Mouse (Mus musculus) liver, embryonic 12.5 days (tissue): ENCODE results near the gene Ezh1. TPM values are rescaled to one million over a fixed set of nuclear protein-coding genes. Genes with fewer than 3 reads are reported as not detected.

Experiments used
- ATAC-seq: fragments of 200-750 bp; cut with Nextera tagmentation; 2 replicates; pipeline ENCODE4 v1.8.0; 2017; ENCODE audit warnings: moderate number of reproducible peaks, mild to moderate bottlenecking, moderate library complexity
- H3K27ac ChIP-seq: fragments of 300-500 bp; sonication (generic); 2 replicates; pipeline ENCODE4 v1.5.1; 2016; ENCODE audit warnings: mild to moderate bottlenecking
- H3K27me3 ChIP-seq: fragments of 300-500 bp; sonication (generic); replicated peaks from 2 replicates; pipeline ENCODE4 v1.6.1; 2016; ENCODE audit warnings: mild to moderate bottlenecking, moderate library complexity
- H3K36me3 ChIP-seq: fragments of 300-500 bp; sonication (generic); 2 replicates; pipeline ENCODE4 v1.6.1; 2016; ENCODE audit warnings: mild to moderate bottlenecking, moderate library complexity
- H3K4me1 ChIP-seq: fragments of 300-500 bp; sonication (generic); 2 replicates; pipeline ENCODE4 v1.6.1; 2016
- H3K4me2 ChIP-seq: fragments of 300-500 bp; sonication (generic); 2 replicates; pipeline ENCODE4 v1.6.1; 2016; ENCODE audit warnings: mild to moderate bottlenecking, moderate library complexity
- H3K4me3 ChIP-seq: fragments of 300-500 bp; sonication (generic); 2 replicates; pipeline ENCODE4 v1.5.1; 2016; ENCODE audit warnings: mild to moderate bottlenecking, moderate library complexity
- H3K9ac ChIP-seq: fragments of 300-500 bp; sonication (generic); 2 replicates; pipeline ENCODE4 v1.6.1; 2016; ENCODE audit warnings: mild to moderate bottlenecking, moderate library complexity
- H3K9me3 ChIP-seq: fragments of 300-500 bp; sonication (generic); replicated peaks from 2 replicates; pipeline ENCODE4 v1.6.1; 2016; ENCODE audit warnings: mild to moderate bottlenecking, moderate library complexity
- WGBS: fragments of 180-500 bp; shearing (Covaris S2); methylation state at CpG from one replicate; pipeline ENCODE4 v1.1.7; 2016; ENCODE audit not compliant: insufficient replicate concordance; 5-methylcytosine and 5-hydroxymethylcytosine counted together
- polyA plus RNA-seq: library from polyadenylated mRNA; unstranded; fragments of >200 nt; fragmentation: Nextera tagmentation; extraction: Ambion mirVana; gene quantifications from 2 replicates; pipeline ENCODE4 v1.2.1, GENCODE M21; 2016

Gene Ezh1
- polyA plus RNA-seq, 1 experiment from 2014 or later = 9.8 TPM

DNA sequence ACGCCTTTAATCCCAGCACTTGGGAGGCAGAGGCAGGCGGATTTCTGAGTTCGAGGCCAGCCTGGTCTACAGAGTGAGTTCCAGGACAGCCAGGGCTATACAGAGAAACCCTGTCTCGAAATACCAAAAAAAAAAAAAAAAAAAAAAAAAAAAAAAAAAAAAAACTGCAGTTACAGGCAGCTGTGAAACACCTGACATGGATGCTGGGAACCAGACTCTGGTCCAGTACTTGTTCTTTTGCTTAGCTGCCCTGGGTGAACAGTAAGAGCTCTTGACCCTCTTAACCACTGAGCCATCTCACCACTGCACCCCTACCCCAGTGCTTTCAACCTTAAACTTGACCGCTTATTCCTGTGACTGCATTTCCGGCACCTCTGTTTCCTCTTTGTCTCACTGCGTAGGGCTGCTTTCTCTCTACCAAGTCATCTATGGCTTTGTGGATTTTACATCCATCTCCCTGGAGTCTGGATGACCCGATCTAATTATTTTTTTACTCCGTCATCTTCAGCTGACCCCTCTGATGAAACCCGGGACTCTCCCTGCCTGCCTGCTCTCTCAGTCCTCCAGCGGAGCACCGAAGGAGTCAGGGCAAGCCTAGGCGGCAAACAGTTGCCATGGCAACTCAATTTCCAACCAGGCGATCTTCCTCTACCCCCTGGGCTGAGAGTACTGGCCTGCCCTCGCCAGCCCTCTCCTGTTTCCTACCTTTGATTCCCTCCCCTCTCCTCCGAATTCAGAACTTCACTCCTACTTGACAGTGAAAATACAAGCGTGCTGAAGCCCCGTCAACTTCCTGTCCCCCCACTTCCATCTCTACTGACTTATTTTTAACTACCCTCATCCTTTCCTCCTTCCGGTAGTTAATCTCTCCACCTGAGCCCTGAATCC, 82.7 kb downstream of the Ezh1 start:
- Histone ChIP-seq H3K9me3 (no peaks in the 10 kb centered on the region), H3K4me2 (peak overlapping the region; percentile 56), H3K4me1 (0 out of 2 replicates have a peak, but pooled peaks cover 4% of the 10 kb centered on the region), H3K9ac (no peak overlapping the region), H3K4me3 (peak overlapping the region; percentile 32), H3K27me3 (peaks cover 48% of the 10 kb centered on the region), H3K36me3 (no peaks in the 10 kb centered on the region), H3K27ac (no peak overlapping the region)
- WGBS = 13% methylated on average over 19 of the region's 19 CpGs
- ATAC-seq = no peak

DNA sequence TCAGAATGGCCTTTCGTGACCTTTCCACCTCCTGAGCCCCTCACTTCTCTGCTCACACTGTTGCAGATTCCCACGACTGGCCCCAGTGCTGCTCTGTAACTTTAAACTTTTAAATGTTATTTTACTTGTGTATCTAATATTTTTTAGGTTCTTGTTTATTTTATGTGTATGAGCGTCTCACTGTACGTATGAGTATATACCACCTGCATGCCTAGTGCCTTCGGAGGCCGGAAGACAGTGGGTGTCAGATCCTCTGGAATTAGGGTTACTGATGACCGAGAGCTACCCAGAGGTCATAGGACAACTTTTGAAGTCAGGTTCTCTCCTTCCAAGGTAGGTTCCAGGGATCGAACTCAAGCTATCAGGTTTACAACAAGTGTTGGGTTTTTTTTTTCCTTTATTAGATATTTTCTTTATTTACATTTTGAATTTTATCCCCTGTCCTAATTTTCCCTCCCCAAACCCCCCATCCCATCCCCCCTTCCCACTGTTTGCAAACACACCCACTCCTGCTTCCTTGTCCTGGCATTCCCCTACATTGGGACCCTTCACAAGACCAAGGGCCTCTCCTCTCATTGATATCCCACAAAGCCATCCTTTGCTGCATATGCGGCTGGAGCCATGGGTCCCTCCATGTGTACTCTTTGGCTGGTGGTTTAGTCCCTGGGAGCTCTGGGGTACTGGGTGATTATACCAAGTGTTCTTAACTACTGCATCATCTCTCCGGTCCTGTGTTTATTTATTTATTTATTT, 83.9 kb downstream of the Ezh1 start:
- no peak overlapping the region for H3K9ac ChIP-seq

More for the DNA sequence above, 83.9 kb downstream of the Ezh1 start:
- ATAC-seq = no peak
- H3K27ac ChIP-seq = no peak overlapping the region
- no peak overlapping the region for H3K4me2 ChIP-seq
- H3K36me3 ChIP-seq = no peaks in the 10 kb centered on the region
- 79% methylated on average over 10 of the region's 10 CpGs for WGBS
- no peaks in the 10 kb centered on the region for H3K9me3 ChIP-seq
- no peak overlapping the region for H3K4me3 ChIP-seq
- H3K27me3 ChIP-seq = peaks cover 56% of the 10 kb centered on the region
- 0 out of 2 replicates have a peak, but pooled peaks cover 5% of the 10 kb centered on the region for H3K4me1 ChIP-seq

Other genes with a start within 250 kb of the Ezh1 start
- 56.5 and 57.6 TPM in 2 replicates for gene Atp6v0a1, start 217.0 kb downstream of the Ezh1 start, polyA plus RNA-seq
- 6.3 and 7.0 TPM in 2 replicates for gene Naglu, start 156.5 kb downstream of the Ezh1 start, polyA plus RNA-seq
- 0.08 TPM in 1 of 2 replicates, not detected in the other for gene Hsd17b1, start 148.1 kb downstream of the Ezh1 start, polyA plus RNA-seq
- gene Coasy, start 143.9 kb downstream of the Ezh1 start, polyA plus RNA-seq = 26.4 and 28.5 TPM in 2 replicates
- gene Mlx, start 139.2 kb downstream of the Ezh1 start, polyA plus RNA-seq = 34.9 and 35.7 TPM in 2 replicates
- gene Psmc3ip, start 131.0 kb downstream of the Ezh1 start, polyA plus RNA-seq = 28.2 and 28.3 TPM in 2 replicates
- gene Retreg3, start 106.6 kb downstream of the Ezh1 start, polyA plus RNA-seq = 12.7 and 13.0 TPM in 2 replicates
- gene Tubg1, start 106.5 kb downstream of the Ezh1 start, polyA plus RNA-seq = 55.2 and 59.6 TPM in 2 replicates
- gene Tubg2, start 70.6 kb downstream of the Ezh1 start, polyA plus RNA-seq = 0.57 and 0.62 TPM in 2 replicates
- gene Cntnap1, start 55.9 kb downstream of the Ezh1 start, polyA plus RNA-seq = 0.17 and 0.26 TPM in 2 replicates
- 2.7 and 2.8 TPM in 2 replicates for gene Plekhh3, start 55.1 kb downstream of the Ezh1 start, polyA plus RNA-seq
- 0.07 TPM in 1 of 2 replicates, not detected in the other for gene Ccr10, start 51.0 kb downstream of the Ezh1 start, polyA plus RNA-seq
- gene Ramp2, start 19.6 kb upstream of the Ezh1 start, polyA plus RNA-seq = 32.6 and 33.5 TPM in 2 replicates
- 106 TPM in 2 replicates for gene Vps25, start 27.2 kb upstream of the Ezh1 start, polyA plus RNA-seq
- 11.3 and 12.3 TPM in 2 replicates for gene Wnk4, start 34.1 kb upstream of the Ezh1 start, polyA plus RNA-seq
- 0.74 and 1.3 TPM in 2 replicates for gene Cntd1, start 52.5 kb upstream of the Ezh1 start, polyA plus RNA-seq
- 144 and 150 TPM in 2 replicates for gene Coa3, start 52.7 kb upstream of the Ezh1 start, polyA plus RNA-seq
- 115 and 119 TPM in 2 replicates for gene Becn1, start 75.8 kb upstream of the Ezh1 start, polyA plus RNA-seq
- gene Psme3, start 89.8 kb upstream of the Ezh1 start, polyA plus RNA-seq = 263 and 273 TPM in 2 replicates
- 2.2 TPM in 2 replicates for gene Aoc2, start 98.6 kb upstream of the Ezh1 start, polyA plus RNA-seq
- 0.05 and 0.06 TPM in 2 replicates for gene Aoc3, start 104.1 kb upstream of the Ezh1 start, polyA plus RNA-seq
- not detected in 2 replicates for gene G6pc, start 141.1 kb upstream of the Ezh1 start, polyA plus RNA-seq
- 67.0 and 72.7 TPM in 2 replicates for gene Aarsd1, start 191.2 kb upstream of the Ezh1 start, polyA plus RNA-seq
- 3.6 and 4.2 TPM in 2 replicates for gene Gm27029, start 198.3 kb upstream of the Ezh1 start, polyA plus RNA-seq
- gene Rundc1, start 198.6 kb upstream of the Ezh1 start, polyA plus RNA-seq = 9.8 TPM in 2 replicates
- gene Ptges3l, start 198.9 kb upstream of the Ezh1 start, polyA plus RNA-seq = 1.3 and 2.1 TPM in 2 replicates
- gene Rpl27, start 215.8 kb upstream of the Ezh1 start, polyA plus RNA-seq = 378 and 390 TPM in 2 replicates
- gene Ifi35, start 221.9 kb upstream of the Ezh1 start, polyA plus RNA-seq = 35.8 and 37.1 TPM in 2 replicates
- 3.6 and 3.9 TPM in 2 replicates for gene Rnd2, start 238.5 kb upstream of the Ezh1 start, polyA plus RNA-seq
- 11.8 and 12.2 TPM in 2 replicates for gene Vat1, start 239.8 kb upstream of the Ezh1 start, polyA plus RNA-seq